Mouse (Mus musculus) heart, embryonic 14.5 days (tissue): ENCODE data around the gene Adam19. TPM values are rescaled to one million over a fixed set of nuclear protein-coding genes. Genes with fewer than 3 reads are reported as not detected.

ENCODE experiments used
- ATAC-seq: fragments of 200-750 bp; cut with Nextera tagmentation; 2 replicates; pipeline ENCODE4 v1.8.0; 2017; ENCODE audit warnings: low read depth, moderate TSS enrichment; ENCODE audit not compliant: insufficient number of reproducible peaks, insufficient read depth, low FRiP score
- H3K27ac ChIP-seq, 2 experiments: fragments of 200-500 bp in 1 of 2; fragments of 300-500 bp in 1 of 2; sonication (generic) in 1 of 2; replicated peaks in 1 of 2; 2 replicates each; pipeline ENCODE4 v1.5.1; 2012 to 2014; ENCODE audit warnings: low read depth in 2 of 2, low read length in 2 of 2, control low read depth in 1 of 2, mild to moderate bottlenecking in 1 of 2, mixed read lengths in 1 of 2; ENCODE audit not compliant: control insufficient read depth in 1 of 2, insufficient read depth in 1 of 2
- H3K27me3 ChIP-seq: fragments of 300-500 bp; sonication (generic); 2 replicates; pipeline ENCODE4 v1.6.1; 2014; ENCODE audit warnings: mild to moderate bottlenecking, low read length, control low read depth; ENCODE audit not compliant: control insufficient read depth, insufficient read depth
- H3K36me3 ChIP-seq: fragments of 300-500 bp; sonication (generic); 2 replicates; pipeline ENCODE4 v1.6.1; 2014; ENCODE audit warnings: mild to moderate bottlenecking, control low read depth, low read length, mixed read lengths; ENCODE audit not compliant: control insufficient read depth, insufficient read depth
- H3K4me1 ChIP-seq, 2 experiments: fragments of 200-500 bp in 1 of 2; fragments of 300-500 bp in 1 of 2; sonication (generic) in 1 of 2; 2 replicates each; pipeline ENCODE4 v1.6.1; 2012 to 2014; ENCODE audit warnings: low read length in 2 of 2, control low read depth in 1 of 2, mixed read lengths in 1 of 2; ENCODE audit not compliant: control insufficient read depth in 2 of 2, insufficient read depth in 2 of 2
- H3K4me2 ChIP-seq: fragments of 300-500 bp; sonication (generic); 2 replicates; pipeline ENCODE4 v1.6.1; 2014; ENCODE audit warnings: mild to moderate bottlenecking, low read length
- H3K4me3 ChIP-seq, 2 experiments: fragments of 200-500 bp in 1 of 2; fragments of 300-500 bp in 1 of 2; sonication (generic) in 1 of 2; 2 replicates each; pipeline ENCODE4 v1.5.1; 2012 to 2014; ENCODE audit warnings: low read length in 2 of 2, mild to moderate bottlenecking in 2 of 2, control low read depth in 1 of 2, low read depth in 1 of 2, moderate library complexity in 1 of 2; ENCODE audit not compliant: control insufficient read depth in 1 of 2, insufficient read depth in 1 of 2
- H3K9ac ChIP-seq: fragments of 300-500 bp; sonication (generic); 2 replicates; pipeline ENCODE4 v1.6.1; 2014; ENCODE audit warnings: mild to moderate bottlenecking, low read length
- H3K9me3 ChIP-seq: fragments of 300-500 bp; sonication (generic); 2 replicates; pipeline ENCODE4 v1.6.1; 2016; ENCODE audit warnings: low read length, control low read depth; ENCODE audit not compliant: control insufficient read depth
- WGBS: fragments of 180-500 bp; shearing (Covaris S2); extraction: QIAGEN DNeasy Blood & Tissue Kit; methylation state at CpG from one replicate; pipeline ENCODE4 v1.1.7; 2014; 5-methylcytosine and 5-hydroxymethylcytosine counted together
- polyA plus RNA-seq: library from polyadenylated mRNA; unstranded; fragments of >200 nt; fragmentation: Nextera tagmentation; extraction: Ambion mirVana; gene quantifications from 2 replicates; pipeline ENCODE4 v1.2.1, GENCODE M21; 2014

Adam19 gene
- polyA plus RNA-seq, 1 experiment from 2014 or later: 22.7 TPM

DNA sequence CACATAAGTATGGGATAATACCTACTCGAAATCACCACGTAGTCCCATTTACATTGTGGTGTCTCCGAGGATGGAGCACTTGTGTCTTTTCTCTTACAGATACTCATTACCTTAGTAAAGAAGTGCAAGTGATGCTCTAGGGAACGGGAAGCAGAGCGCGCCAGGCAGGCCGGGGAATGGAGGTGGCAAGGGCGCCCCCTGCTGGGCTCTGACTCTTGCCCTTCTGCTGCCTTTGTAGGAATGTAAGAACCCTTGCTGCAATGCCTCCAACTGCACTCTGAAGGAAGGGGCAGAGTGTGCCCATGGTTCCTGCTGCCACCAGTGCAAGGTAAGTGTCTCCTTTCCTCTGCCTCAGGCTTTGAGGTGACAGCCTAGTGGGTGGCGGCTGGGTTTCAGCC lies 72.8 kb downstream of the Adam19 start:
- Histone ChIP-seq H3K27me3 (no peaks in the 10 kb centered on the region), H3K27ac (no peak overlapping the region), H3K9me3 (no peaks in the 10 kb centered on the region), H3K4me2 (no peak overlapping the region), H3K4me1 (no peaks in the 10 kb centered on the region), H3K36me3 (peaks cover 92% of the 10 kb centered on the region), H3K4me3 (no peak overlapping the region), H3K9ac (no peak overlapping the region)
- ATAC-seq: no peak; the same call in 1 of the 2 replicates
- 65% methylated on average over 9 of the region's 9 CpGs for WGBS

- H3K4me2 ChIP-seq: no peak overlapping the region
- H3K27ac ChIP-seq: no peak overlapping the region
- WGBS: 66% methylated on average over 17 of the region's 17 CpGs
Observed at GRCm38 (mm10) chr11:46131022-46131986, 75.5 kb downstream of the Adam19 start.

GRCm38 (mm10) chr11:46134899-46135298 lies 79.1 kb downstream of the Adam19 start:
- H3K4me2 ChIP-seq: no peak overlapping the region
- no peaks in the 10 kb centered on the region for H3K9me3 ChIP-seq
- H3K27me3 ChIP-seq: no peaks in the 10 kb centered on the region
- no peak for ATAC-seq
- no peak overlapping the region for H3K27ac ChIP-seq
- no peak overlapping the region for H3K9ac ChIP-seq
- no peaks in the 10 kb centered on the region for H3K4me1 ChIP-seq
- WGBS: 84% methylated on average over 2 of the region's 2 CpGs
- H3K4me3 ChIP-seq: no peak overlapping the region
- H3K36me3 ChIP-seq: peaks cover 95% of the 10 kb centered on the region

More at GRCm38 (mm10) chr11:46131022-46131986, 75.5 kb downstream of the Adam19 start:
- ATAC-seq: no peak
- Histone ChIP-seq H3K36me3 (peaks cover 92% of the 10 kb centered on the region), H3K4me3 (no peak overlapping the region), H3K9ac (no peak overlapping the region), H3K27me3 (no peaks in the 10 kb centered on the region), H3K9me3 (no peaks in the 10 kb centered on the region), H3K4me1 (no peaks in the 10 kb centered on the region)

- H3K9ac ChIP-seq: no peak overlapping the region
- no peaks in the 10 kb centered on the region for H3K4me1 ChIP-seq
- no peaks in the 10 kb centered on the region for H3K27me3 ChIP-seq
- H3K27ac ChIP-seq: no peak overlapping the region; a peak in 1 of 4 replicates
- ATAC-seq: no peak
- H3K4me2 ChIP-seq: no peak overlapping the region
- peaks cover 83% of the 10 kb centered on the region for H3K36me3 ChIP-seq
- H3K4me3 ChIP-seq: no peak overlapping the region
- WGBS: 76% methylated on average over 6 of the region's 6 CpGs
- H3K9me3 ChIP-seq: no peaks in the 10 kb centered on the region
Observed at GRCm38 (mm10) chr11:46143342-46143741, 87.5 kb downstream of the Adam19 start.

DNA sequence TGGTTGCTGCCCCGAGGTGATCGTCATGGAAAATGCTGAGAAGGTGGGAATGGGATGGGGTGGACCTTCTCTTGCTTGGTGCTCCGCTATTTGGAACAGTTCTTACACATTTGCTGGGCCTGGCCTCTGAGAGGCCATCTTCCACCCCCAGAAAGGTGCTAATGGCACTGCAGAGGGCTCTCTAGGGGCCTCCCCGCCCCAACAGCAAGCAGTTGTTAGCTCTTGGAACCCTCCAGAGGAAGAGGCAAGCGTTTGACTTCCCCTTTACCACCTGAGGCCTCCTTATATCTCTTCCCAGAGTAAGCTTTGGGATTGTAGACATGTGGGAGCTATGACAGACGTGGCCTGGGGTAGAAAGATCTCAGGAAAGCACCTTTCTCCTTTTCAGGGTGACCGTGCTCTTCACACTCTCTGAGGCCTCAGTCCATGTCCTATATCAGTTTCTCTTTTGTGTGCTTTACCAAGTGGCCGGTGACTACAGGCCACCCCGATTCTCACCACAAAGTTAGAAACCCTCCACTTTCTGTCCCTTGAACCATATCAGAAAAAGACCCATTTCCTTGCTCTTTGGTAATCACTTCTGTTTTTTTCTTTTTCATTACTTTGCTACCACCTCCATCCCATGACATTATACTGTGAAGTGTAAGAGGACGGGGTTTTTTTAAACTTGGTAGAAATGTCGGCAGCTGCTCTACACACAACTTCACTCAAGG lies 89.5 kb downstream of the Adam19 start:
- no peaks in the 10 kb centered on the region for H3K27me3 ChIP-seq
- no peak overlapping the region for H3K9ac ChIP-seq
- H3K9me3 ChIP-seq: no peaks in the 10 kb centered on the region
- H3K27ac ChIP-seq: no peak overlapping the region
- H3K4me3 ChIP-seq: no peak overlapping the region
- no peak for ATAC-seq
- no peaks in the 10 kb centered on the region for H3K4me1 ChIP-seq
- WGBS: 86% methylated on average over 11 of the region's 11 CpGs
- H3K4me2 ChIP-seq: no peak overlapping the region
- H3K36me3 ChIP-seq: peaks cover 73% of the 10 kb centered on the region

- Histone ChIP-seq H3K9me3 (no peaks in the 10 kb centered on the region), H3K4me3 (no peak overlapping the region), H3K27me3 (no peaks in the 10 kb centered on the region), H3K4me1 (no peaks in the 10 kb centered on the region), H3K9ac (no peak overlapping the region), H3K27ac (no peak overlapping the region), H3K4me2 (no peak overlapping the region), H3K36me3 (peaks cover 64% of the 10 kb centered on the region)
- no peak for ATAC-seq
- 92% methylated on average over 5 of the region's 5 CpGs for WGBS
Observed at GRCm38 (mm10) chr11:46146619-46147018, 90.8 kb downstream of the Adam19 start.

DNA sequence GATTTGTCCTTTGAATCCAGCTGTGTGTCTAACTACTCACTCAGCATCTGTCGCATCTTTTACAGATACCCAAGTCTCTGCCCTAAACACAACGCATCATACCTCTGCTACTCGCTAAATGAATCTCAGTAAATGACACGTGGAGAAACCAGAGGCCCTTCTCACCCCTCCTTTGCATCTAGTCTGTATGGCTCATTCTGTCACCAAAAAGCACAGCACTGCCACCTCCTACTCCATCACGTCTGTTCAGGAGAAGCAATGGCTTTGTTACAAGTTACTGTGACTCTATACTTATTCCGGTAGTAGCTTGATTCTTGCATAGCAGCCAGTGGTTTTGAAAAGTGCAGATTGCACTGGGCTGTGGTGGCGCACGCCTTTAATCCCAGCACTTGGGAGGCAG lies 101.2 kb downstream of the Adam19 start:
- no peaks in the 10 kb centered on the region for H3K27me3 ChIP-seq
- no peak for ATAC-seq
- no peak overlapping the region for H3K9ac ChIP-seq
- WGBS: 83% methylated on average over 8 of the region's 8 CpGs
- no peak overlapping the region for H3K4me2 ChIP-seq
- H3K4me1 ChIP-seq: peaks cover 0 to 4% of the 10 kb centered on the region in 2 experiments; a peak in 1 of 4 replicates
- no peak overlapping the region for H3K4me3 ChIP-seq
- H3K36me3 ChIP-seq: peaks cover 45% of the 10 kb centered on the region
- H3K27ac ChIP-seq: no peak overlapping the region
- no peaks in the 10 kb centered on the region for H3K9me3 ChIP-seq
